Mouse (Mus musculus): ENCODE data around the gene Gng10. TPM values are rescaled to one million over a fixed set of nuclear protein-coding genes. Genes with fewer than 3 reads are reported as not detected.

Gene Gng10
- total RNA-seq (2023), result 34.7 TPM

GRCm38 (mm10) chr4:59034918-59035785, at the start of gene Gng10:
Gene Gng10, plus strand, starts transcription at chr4:59035088.

DNA sequence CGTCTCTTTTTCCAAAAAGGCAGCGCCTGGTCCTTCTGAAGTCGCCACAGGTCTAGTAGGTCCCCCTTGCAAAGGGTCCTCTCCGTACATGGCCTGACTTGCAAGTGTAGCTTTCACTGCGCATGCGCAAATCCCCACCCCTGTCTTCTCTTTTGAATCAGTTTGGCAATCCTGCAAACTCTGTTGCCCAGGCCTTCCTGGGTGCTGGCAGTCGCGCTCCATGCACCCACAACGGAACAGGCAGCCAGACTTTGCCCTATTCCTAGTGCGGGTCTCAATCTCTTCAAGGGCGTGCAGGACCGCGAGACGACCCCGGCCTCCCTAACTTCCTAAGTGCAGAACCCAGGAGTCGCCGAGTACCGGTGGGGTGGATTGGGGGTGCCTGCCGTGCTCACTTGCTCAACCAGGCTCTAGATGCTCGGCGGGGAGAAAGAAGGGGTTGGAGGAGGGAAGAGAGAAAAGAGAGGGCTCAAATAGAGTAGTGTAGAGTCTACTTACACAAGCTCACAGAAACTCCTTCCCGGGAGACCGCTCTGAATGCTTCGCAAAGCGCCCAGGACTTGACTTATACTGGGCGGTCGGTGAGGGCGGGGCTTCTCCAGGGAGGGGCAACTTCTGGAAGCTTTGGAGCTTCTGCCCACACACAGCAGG, 48.2 kb upstream of the Gng10 start, which contains the start of gene Ptgr1:
Gene Ptgr1 (minus strand): TSS at position 580 of the 651 bp plus-strand sequence.

GRCm38 (mm10) chr4:58994762-58995161, 40.1 kb upstream of the Gng10 start, which contains the start of gene Dnajc25:
Gene Dnajc25, plus strand, starts transcription at chr4:58995062.

GRCm38 (mm10) chr4:59002948-59003805, 31.7 kb upstream of the Gng10 start, which contains the start of gene Gm20503:
Gene Gm20503, plus strand, starts transcription at chr4:59003210.

Other genes with a start within 250 kb of the Gng10 start
- 0.38 TPM for gene Olfr267, start 247.4 kb upstream of the Gng10 start, total RNA-seq (2023)
- gene Ecpas, start 122.3 kb upstream of the Gng10 start, total RNA-seq (2023), result 85.3 TPM
- not detected for gene Zkscan16, start 91.5 kb upstream of the Gng10 start, total RNA-seq (2023)
- 1.4 TPM for gene Ptgr1, start 48.0 kb upstream of the Gng10 start, total RNA-seq (2023)
- gene Dnajc25, start 40.0 kb upstream of the Gng10 start, total RNA-seq (2023), result 8.5 TPM
- gene Gm20503, start 31.9 kb upstream of the Gng10 start, total RNA-seq (2023), result not detected
- not detected for gene AI481877, start 103.9 kb downstream of the Gng10 start, total RNA-seq (2023)
- gene Ugcg, start 154.2 kb downstream of the Gng10 start, total RNA-seq (2023), result 386 TPM